Mouse (Mus musculus): ENCODE measurements around the gene Peli2.

The Peli2 gene

DNA sequence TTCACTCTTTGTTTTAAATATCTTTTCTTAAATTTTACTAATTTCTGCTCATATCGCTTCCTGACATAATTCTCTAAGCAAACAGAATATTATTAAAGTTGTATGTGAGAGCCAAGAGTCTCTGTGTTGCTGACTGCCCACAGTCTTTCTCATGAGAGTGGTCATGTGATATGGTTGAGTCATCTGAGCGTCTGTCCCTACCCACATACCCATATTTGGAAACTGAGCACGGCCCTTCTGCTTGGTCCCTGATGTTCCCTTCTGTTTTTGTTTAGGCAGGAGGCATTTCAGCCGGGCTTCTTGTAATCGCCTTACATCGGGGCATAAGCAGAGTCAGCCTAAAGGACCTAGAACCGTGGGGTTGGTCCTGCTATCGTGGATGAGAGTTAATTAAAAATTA is 68.7 kb downstream of the Peli2 start:
- no peak for DNase-seq (ENCODE audit: low spot score in 2 of 2)

DNA sequence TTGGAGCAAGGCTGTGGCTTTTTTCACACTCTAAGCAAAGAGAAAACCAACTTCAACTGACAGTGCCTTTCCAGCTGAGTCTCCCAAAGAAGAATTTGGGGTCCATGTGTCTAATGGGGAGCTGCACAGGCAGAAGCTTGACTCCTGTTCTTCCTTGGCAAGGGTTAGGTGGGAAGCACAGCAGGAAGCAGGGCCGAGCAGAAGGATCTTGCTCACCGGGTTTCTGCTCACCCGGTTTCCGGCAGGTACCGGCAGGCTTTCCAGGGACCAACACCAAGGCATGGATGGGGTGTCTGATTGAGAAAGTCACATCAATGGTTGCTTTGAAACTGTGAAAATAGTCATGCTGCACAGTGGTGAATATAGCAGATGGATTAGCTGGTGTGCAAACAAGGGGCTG is 70.3 kb downstream of the Peli2 start:
- DNase-seq (ENCODE audit: low spot score in 2 of 2), result no peak

DNA sequence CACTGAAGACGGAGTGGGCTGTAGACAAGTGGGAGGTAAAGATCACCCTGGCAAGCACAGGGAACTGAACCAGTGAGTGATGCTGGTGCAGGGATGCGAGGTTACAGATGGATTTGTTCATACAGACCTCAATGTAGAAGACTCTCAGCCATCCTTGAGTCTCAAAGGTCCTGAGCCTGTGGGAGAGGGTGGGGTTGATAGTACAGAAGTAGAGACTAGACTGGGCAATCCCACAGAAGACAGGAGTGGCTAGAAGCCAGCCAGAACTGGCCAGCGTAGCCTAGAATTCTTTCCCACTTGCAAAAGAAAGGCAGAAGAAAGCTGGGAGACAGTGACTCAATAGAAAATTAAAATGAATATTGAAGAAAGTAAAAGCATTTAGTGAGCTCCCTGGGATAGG is 71.3 kb downstream of the Peli2 start:
- DNase-seq (ENCODE audit: low spot score in 2 of 2), result no peak

DNA sequence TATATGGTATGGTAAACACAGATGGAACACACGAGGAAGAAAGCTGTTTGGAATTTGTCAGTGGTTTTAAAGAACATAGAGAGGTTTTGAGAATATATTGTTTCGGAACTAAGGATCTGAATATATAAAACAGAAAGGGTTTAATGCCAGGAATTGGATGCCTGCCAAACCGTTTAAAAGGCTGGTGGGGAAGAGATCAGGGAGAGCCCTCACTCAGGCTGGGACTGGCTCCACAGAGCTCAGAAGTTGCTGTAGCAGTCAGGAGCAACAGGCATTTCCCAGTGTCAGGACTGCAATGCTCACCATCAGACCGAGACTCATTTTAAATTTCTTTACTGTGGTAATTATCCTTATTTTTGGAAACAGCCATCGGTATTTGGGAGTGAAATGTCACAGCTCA is 76.2 kb downstream of the Peli2 start:
- DNase-seq (ENCODE audit: low spot score in 2 of 2), result no peak

DNA sequence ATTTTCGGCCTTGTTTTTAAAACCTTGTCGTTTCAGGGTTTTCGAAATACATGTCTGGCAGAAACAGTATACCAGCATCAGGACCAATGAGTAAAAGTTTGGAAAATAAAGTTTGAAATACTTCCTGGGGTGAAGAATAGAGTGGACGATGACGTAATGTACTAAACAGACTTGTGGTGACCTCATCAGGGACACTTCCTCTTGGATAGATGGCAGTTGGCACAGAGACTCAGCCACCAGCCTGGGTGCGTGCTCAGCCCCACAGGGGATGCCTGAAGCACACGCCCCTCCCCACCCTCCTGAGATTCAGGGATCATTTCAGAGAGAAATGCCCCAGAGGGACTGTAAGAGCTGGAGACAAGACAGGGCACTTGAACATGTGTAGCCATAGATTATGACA is 76.7 kb downstream of the Peli2 start:
- DNase-seq (ENCODE audit: low spot score in 2 of 2), result no peak

DNA sequence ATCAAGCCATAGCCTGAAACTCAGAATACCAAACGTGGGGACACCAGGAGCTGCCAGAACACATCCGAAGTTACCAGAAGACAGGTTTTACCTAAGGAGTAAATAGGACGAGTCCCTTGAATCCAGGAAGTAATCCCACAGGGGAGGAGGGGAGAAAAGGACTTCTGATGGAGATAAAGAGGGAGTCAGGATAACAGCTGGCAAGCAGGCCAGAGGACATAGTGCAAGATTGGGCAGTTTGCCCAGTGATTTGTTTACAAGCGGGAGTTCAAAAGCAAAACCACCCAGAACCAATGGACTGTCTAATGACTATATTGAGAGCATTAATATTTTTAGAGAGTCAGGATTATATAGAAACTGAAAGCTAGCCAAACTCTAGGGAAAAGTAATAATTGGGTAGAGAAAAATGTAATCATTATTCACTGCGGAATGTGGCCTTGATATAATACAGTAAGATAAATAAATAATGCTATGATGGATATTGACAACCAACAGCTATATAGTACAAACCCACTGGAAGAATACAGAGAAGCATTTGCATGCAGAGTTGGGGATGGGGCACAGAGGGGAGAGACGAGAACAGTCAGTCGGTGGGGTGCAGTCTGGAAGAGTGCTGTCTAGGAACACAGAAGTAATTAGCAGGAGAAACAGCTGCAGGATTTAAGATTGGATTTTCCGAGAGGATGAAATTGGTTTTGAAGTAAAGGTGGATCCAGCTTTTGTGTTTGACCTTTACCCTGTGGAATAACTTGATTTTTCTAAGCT is 77.7 kb downstream of the Peli2 start:
- no peak for DNase-seq (ENCODE audit: low spot score in 2 of 2)

DNA sequence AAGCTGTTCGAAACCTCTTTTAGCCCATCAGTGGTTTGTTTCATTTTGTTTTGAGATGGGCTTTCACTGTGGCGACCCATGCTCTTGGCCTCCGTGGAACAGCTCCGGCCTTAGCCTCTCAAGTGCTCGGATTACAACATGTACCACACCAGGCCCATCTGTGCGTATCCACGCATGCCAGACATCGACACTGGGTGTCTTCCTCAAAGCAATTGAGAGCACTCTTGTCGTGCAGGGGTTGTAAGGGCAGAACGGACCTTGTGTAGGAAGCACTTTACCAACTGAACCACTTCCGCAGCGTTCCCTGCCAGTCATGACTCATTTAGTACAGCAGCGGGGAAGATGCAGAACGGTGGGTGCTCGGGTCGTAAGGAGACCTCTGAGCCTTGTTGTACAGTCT is 78.3 kb downstream of the Peli2 start:
- no peak for DNase-seq (ENCODE audit: low spot score in 2 of 2)

DNA sequence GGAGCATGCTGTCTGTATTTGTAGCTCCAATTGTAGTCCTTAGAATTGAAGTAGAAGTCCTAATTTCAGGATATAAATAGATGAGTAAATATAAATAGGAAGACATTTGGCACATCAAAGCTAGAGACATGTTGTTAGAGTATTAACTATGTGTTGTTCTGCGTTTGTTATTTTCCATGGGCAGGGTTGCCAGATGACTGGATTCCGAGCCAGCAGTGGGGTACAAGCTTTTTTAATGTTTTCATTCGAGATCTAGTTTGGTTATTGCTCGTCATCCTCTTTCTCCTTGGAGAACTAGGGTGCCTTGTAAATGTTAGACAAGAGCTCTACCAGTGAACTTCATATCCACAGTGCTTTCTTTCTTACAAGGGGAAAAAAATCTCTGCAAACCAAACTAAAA is 78.9 kb downstream of the Peli2 start:
- DNase-seq (ENCODE audit: low spot score in 2 of 2), result no peak

DNA sequence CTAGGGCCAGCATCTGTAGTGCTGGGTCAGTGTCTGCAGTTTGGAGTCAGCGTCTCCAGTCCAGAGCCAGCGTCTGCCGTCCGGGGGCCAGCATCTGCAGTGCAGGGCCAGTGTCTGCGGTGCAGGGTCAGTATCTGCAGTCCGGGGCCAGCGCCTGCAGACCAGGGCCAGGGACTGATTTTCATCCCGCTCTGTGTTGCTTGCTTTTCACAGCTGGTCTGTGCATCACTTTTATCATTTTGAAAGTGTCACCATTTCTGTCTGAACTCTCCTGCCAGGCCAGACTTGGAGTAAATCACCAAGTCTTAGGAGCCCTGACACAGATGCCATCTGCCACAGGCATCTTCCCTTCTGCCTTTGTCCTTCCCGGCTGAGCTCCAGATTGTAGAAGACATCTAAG is 79.7 kb downstream of the Peli2 start:
- DNase-seq (ENCODE audit: low spot score in 2 of 2), result no peak

DNA sequence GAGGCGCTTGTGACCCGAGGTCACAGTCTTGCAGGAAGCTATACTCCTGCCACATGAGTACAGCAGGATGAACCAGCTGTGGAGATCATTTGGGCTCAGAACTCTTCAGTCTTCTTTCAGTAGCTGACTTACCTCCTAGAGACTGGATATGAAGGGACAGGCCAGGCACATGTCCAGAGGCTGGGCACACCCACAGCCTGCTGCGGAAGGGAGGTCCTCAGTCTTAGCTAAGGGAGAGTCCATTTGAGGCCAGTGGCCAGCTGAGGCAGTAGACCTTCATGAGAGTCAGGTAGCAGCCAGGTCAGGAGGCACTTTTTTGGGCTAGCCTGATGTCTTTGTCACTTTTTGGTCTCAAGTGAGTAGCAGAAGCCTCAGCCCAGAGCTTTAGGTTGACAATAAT is 80.2 kb downstream of the Peli2 start:
- DNase-seq (ENCODE audit: low spot score in 2 of 2), result no peak

DNA sequence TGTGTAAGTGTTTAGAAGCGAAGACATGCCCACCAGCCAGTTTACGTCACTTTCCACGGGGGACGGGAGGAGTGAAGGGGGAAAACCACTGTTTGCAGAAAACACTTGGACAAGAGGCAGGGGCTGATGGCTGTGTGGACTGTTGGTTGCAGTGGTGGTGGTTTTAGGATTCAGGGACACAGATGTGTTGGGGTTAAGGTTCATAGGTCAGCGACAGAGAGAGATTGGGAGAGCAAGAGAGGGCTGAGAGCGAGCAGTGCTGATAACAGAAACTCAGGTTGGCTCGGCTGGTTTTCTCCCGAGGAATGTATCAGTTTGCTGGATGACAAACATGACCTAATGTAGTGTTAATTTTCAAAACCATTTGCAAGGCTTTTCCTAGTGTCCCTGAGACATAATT is 80.8 kb downstream of the Peli2 start:
- DNase-seq (ENCODE audit: low spot score in 2 of 2), result no peak

DNA sequence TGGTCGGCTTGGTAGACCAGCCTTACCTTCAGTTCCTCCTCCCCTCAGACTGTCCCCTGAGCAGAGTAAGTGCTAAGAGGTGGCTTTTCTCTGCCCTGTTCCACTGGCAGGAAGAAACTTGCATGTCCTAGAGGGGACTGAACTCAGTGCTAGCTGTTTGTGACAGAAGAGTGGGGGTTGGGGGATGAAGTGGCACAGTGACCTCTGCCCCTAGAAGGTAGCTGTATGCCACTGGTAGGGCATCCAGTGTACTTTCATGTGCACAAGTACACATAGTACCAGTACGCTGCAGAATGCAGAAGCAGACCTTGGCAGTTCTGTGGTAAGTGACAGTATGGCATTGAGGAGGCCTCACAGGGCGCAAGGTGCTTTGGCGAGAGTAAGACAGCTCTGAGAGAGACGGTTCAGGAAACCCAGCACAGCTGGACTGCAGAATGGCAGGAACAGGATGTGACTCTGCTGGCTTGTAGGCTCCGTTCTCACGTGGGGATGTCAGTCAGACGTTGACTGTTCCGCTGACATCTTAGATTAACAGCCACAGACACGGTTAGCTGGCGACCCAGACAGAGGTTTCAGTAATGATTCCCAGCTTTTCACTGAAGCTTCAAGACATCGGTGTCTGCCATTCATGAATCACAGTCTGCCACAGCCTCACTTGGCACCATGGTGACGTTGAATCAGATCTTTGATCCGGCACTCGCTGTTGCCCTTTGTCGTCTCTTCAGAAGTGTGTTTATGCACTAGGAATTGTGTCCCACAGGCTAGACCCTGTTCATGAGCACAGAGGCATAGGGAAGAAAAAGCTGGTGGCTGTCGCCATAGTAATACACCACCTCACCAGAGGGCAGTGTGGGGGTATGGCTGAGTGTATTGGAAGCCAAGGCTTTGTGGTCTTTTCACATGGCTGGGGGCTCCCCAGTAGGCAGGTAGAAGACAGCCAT is 81.7 kb downstream of the Peli2 start:
- DNase-seq (ENCODE audit: low spot score in 2 of 2), result peak; percentile 18 to 39

DNA sequence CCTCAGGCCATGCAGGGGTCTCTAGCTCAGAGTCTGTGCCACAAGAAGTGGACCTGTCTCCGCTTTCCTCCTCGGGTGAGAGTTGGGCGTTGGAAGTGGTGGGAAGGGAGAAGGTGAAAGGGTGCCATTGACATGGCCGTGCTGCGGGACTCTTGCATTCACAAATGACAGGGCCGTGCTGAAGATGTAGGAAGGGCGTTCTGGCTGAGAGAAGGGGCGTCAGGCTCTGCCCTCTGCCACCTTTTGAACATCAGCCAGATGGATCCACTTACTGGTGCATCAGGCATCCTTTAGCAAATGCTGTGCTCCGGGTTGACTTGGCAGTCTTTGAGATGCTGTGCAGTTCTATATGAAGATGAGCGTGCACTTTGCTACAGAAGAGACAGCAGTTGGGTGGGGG is 84.4 kb downstream of the Peli2 start:
- no peak for DNase-seq (ENCODE audit: low spot score in 2 of 2)

DNA sequence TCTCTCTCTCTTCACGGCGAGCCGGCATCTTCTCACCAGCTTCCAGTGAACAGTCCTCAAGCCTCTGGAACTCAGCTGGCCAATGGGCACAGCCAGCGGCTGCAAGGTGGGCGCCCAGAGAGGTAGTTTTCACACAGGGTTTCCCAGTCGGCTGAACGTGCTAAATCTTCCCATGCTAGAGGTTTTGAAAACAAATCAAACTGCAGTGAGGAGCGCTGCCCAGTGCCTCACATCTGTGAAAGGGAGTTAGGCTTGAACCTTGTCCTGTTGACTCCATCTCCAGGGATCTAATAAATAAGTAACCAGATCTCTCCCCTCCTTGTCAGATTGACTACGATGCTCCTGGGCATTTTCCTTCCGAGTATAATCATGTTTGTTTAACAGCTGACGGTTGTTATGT is 85.0 kb downstream of the Peli2 start:
- no peak for DNase-seq (ENCODE audit: low spot score in 2 of 2)

DNA sequence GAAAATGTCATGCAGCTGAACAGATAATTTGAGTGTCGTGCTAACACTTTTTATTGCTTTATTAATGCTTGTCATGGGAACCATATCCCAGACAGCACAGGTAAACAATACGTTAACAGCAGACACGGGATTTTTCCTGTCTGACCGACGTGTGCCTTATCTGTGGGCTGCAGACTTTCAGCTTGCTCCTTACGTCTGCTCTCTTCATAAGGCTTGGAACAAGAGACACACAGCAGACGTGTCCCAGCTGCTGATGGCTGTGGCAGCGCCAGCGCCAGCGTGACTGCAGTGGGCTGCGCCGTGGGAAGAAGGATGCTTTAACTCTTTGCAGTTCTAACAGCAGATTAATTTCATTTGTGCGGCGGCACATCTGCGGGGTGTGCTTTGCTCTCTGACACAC is 86.5 kb downstream of the Peli2 start:
- no peak for DNase-seq (ENCODE audit: low spot score in 2 of 2)

DNA sequence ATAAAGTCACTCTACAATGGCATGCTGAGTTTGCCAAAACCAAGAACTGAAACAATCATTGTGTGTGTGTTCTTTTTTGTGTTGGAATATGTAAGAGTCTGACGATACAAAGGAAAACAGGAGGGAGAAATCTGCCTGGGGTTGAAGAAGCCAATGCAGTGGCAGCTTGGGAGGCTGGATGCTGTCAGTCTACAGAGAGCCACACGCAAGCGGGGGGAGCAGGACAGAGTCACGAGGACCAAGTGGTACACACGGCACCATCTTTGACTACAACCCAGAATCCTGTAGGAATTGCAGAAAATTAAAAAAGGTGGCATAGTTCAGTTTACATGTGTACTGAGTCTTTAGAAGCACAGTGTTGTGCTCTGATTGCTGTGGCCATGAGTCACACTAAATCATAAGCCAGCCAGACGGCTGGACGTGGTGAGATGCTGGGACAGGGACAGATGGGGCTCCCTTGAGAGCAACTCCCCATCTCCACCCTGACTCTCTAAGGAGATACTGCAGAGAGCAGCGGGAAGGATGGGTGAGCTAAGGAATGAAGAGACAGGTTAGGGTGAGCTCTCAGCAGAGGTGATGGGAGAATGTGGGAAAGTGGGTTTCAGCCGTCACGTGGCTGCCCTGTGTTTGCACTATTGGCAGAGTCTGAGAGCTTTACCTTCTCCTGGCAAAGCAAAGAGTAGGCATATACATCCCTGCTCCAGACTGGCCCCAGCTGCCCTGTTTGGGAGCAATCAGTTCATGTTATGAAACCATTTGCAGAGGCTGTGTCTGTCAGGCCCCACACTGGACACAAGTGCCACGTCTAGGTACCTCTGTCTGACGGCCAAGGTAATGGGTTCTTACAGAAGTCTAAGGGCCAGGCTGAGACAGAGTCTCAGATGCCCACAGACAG is 87.4 kb downstream of the Peli2 start:
- DNase-seq (ENCODE audit: low spot score in 2 of 2), result no peak

DNA sequence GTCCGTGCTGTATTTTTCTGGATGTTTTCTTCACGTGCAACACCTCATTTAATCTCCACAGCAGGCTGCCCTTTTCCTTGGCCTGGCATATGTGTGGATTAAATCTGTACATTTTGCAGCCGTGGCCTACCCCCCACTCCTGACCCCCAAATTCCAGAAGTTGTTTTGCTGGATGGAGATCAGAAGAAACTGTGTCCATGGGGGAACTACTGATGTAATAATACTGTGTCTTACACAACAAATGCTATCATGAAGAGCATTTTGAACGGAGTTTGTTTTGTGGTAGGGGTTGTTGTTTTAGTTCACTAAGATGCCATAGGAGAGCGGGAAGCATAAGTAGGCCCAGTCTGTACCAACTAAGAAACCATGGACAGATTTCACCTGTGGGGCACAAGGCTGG is 88.8 kb downstream of the Peli2 start:
- DNase-seq (ENCODE audit: low spot score in 2 of 2), result no peak

DNA sequence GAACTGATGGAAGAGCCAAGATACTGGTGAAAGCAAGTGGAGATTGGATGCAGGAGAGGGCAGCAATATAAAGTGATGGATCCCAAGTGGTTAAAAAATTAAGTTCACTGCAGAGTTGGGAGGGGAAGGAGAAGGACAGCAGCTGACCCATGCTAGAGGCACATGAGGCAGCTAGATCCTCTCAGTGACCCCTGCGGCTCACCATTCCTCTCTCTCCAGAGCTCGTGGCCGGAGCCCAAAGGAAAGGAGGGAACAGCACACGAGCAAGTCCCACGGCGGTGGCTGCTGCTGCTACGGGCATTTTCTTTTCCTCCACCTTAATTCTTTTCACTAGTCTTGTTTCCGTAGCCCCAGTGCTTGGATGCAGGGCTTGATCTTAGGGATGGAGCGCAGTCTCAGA is 89.5 kb downstream of the Peli2 start:
- no peak for DNase-seq (ENCODE audit: low spot score in 2 of 2)

DNA sequence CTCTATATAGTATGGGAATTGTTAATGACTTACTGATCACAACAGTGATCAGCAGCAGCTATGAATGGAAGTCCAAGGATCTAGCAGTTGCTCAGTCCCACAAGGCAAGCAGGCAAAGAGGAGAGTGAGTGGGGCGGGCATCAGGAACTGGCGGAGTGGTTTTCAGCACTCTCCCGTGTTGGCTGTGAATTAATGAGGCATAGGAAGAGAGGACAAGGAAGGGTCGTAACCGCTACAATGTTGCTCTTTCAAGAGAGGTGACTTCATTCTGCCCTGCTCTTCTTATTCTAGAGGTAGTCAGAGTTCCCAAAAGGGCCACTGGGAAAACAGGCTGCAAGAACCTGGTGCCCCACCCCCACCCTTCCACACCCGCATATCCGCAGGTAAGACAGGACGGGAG is 90.9 kb downstream of the Peli2 start:
- no peak for DNase-seq (ENCODE audit: low spot score in 2 of 2)

DNA sequence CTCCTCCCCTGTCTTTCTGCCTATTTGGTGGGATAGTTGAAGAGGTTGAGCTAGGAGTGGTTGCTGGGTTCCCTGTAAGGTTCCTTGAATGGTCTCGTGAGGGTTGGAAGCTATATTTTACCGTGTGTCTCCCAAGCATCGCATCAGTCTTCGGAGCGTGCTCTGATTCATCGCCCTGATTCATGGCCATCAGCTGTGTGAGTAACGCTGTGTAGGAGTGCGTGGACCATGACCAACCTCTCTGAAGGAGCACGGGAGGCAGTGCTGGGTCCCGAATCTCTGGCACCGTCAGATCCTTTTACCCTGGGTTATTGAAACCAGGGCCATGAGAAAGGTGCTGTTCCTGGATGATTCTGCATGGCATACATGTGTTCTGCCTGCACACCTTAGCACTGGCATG is 92.2 kb downstream of the Peli2 start:
- no peak for DNase-seq (ENCODE audit: low spot score in 2 of 2)

DNA sequence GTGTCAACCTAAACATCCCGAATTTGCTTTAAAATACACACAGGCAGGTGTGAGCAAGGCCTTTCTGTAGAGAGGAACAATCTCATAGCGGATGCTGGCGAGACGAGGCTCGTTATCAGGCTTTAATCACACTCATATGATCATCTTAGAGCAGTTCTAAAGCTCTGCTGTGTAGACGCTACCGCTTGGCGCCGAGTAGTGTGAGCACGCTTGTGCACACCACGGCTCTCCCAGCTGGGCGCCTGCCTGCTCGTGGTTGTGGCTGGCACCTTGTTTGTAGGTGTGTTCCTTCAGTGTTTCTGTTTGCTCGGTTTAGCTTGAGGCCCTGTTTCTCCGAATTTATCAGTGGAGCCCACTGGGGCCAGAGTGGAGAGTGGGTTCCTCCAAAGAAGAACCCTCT is 93.0 kb downstream of the Peli2 start:
- no peak for DNase-seq (ENCODE audit: low spot score in 2 of 2)

DNA sequence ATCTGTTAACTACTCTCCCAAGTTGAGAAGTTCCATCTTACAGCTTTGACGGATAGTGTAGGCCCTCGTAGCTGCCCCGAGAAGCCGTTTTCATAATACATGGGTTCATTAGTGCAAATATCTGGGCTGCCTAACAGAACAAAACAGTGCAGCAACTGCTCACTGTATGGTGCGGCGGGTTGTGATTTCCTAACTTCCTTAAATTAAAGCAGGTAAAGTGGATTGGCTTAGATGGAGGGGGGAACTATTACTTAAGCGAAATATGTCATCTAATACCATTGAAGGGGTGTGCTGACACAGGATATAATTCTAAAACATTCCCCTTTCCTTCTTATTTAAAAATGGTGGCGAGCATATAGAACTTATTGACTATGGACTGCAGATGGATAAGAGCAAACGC is 101.4 kb downstream of the Peli2 start:
- no peak for DNase-seq (ENCODE audit: low spot score in 2 of 2)

Data from thymus, postnatal 10 days (tissue).